Comparison of ENCODE assay signal across 7 mouse cellular contexts in genomic region chr8:85080532-85081215, GRCm38 (mm10). TPM values are rescaled to one million over a fixed set of nuclear protein-coding genes. Genes with fewer than 3 reads are reported as not detected.
A peak's percentile ranks its signal among the peaks of the same experiment; 100 is the strongest.
DNase-seq lines count a peak whose midpoint lies in the region; ATAC-seq and TF ChIP-seq lines count a peak whose summit lies in the region.

Gene Wdr83os (plus strand): TSS chr8:85080740.

- peak; percentile 48; the same call in 1 of the 2 replicates for TF ChIP-seq EP300 in lung, postnatal 0 days (IDR thresholded peaks at IDR 0.05)

- H3K4me2 ChIP-seq in forebrain, embryonic 13.5 days: peak within 1 kb of the TSS; percentile 96
- peak within 1 kb of the TSS; percentile 96 for H3K4me2 ChIP-seq in lung, postnatal 0 days (replicated peaks; ENCODE audit: low read depth, low read length)

- TF ChIP-seq CTCF in brain, embryonic 14.5 days (IDR thresholded peaks at IDR 0.05; ENCODE audit: borderline replicate concordance, extremely low read depth, insufficient read depth, insufficient read length): no peak
- no peak for TF ChIP-seq CTCF in layer of hippocampus, adult 2 months (conservative IDR thresholded peaks at IDR 0.05)
- no peak for TF ChIP-seq CTCF in lung, postnatal 0 days (IDR thresholded peaks at IDR 0.05)

- H3K9me3 ChIP-seq in forebrain, embryonic 13.5 days (replicated peaks): no peaks in the 10 kb centered on the region
- H3K9me3 ChIP-seq in lung, postnatal 0 days (ENCODE audit: low read length): no peaks in the 10 kb centered on the region

- peaks cover 36% of the 10 kb centered on the region for H3K4me1 ChIP-seq in forebrain, embryonic 13.5 days
- peaks cover 4% of the 10 kb centered on the region for H3K4me1 ChIP-seq in lung, postnatal 0 days (ENCODE audit: insufficient read depth, low read depth, low read length)

- TF ChIP-seq POLR2A in brain, embryonic 14.5 days (IDR thresholded peaks at IDR 0.05; ENCODE audit: borderline replicate concordance, extremely low read depth, insufficient read depth, insufficient read length, poor library complexity, severe bottlenecking): no peak

- H3K27me3 ChIP-seq in forebrain, embryonic 13.5 days: no peaks in the 10 kb centered on the region
- H3K27me3 ChIP-seq in lung, postnatal 0 days (replicated peaks; ENCODE audit: insufficient read depth, low read length): no peaks in the 10 kb centered on the region

- peak within 1 kb of the TSS; percentile 95 for H3K4me3 ChIP-seq in forebrain, embryonic 13.5 days
- peak within 1 kb of the TSS; percentile 94 for H3K4me3 ChIP-seq in layer of hippocampus, adult 2 months
- H3K4me3 ChIP-seq in lung, postnatal 0 days (ENCODE audit: low read depth, low read length): peak within 1 kb of the TSS; percentile 75

- WGBS in forebrain, embryonic 13.5 days: under 1% methylated on average over 30 of the region's 30 CpGs
- WGBS in lung, postnatal 0 days: under 1% methylated on average over 30 of the region's 30 CpGs

- H3K36me3 ChIP-seq in forebrain, embryonic 13.5 days (ENCODE audit: poor library complexity, severe bottlenecking): peaks cover 39% of the 10 kb centered on the region
- H3K36me3 ChIP-seq in lung, postnatal 0 days (ENCODE audit: insufficient read depth, low read length): no peaks in the 10 kb centered on the region

- intact Hi-C loops in heart, postnatal 36 days (cut with DNase I): loop anchor here (10.0 kb wide), 2 partner anchors 214 to 324 kb away; partner anchors contain the start of genes Orc6 and Vps35

- peak; percentile 28 for ATAC-seq in forebrain, embryonic 13.5 days
- 0 out of 2 replicates have a peak, but pooled peaks have one; percentile 21 for ATAC-seq in lung, postnatal 0 days

- no peak within 1 kb of the TSS for H3K27ac ChIP-seq in forebrain, embryonic 13.5 days
- peak within 1 kb of the TSS; percentile 95 for H3K27ac ChIP-seq in layer of hippocampus, adult 2 months
- H3K27ac ChIP-seq in lung, postnatal 0 days (ENCODE audit: low read length): peak within 1 kb of the TSS; percentile 79

- DNase-seq in MN1 (ENCODE audit: low spot score): peak; percentile 84
- DNase-seq in brain, embryonic 14.5 days (ENCODE audit: low read depth): peak; percentile 93
- peak; percentile 64 to 76 for DNase-seq in heart, postnatal 36 days
- DNase-seq in layer of hippocampus, adult 2 months (ENCODE audit: low spot score in 2 of 2): peak in 1 of 2 experiments; percentile 57
- DNase-seq in lung, postnatal 0 days (ENCODE audit: low spot score): peak; percentile 75
- peak; percentile 82 for DNase-seq in retina, embryonic 14.5 days (ENCODE audit: low spot score)

- H3K9ac ChIP-seq in forebrain, embryonic 13.5 days: peak within 1 kb of the TSS; percentile 93
- peak within 1 kb of the TSS; percentile 88 for H3K9ac ChIP-seq in lung, postnatal 0 days (replicated peaks; ENCODE audit: low read depth)

RNA-seq across cellular contexts. Expression of gene Wdr83os, which starts in this region (rescaled TPM):
- 124 and 140 TPM in 2 replicates for polyA plus RNA-seq in brain, embryonic 14.5 days (2012; rRNA removed)
- 136 and 137 TPM in 2 replicates for polyA plus RNA-seq in forebrain, embryonic 13.5 days (2015; fragmentation: Nextera tagmentation; extraction: Ambion mirVana)
- total RNA-seq in heart, postnatal 36 days (2021): 10 to 100 TPM; 37.4 to 42.2 TPM
- total RNA-seq in layer of hippocampus, adult 2 months (2021): 10 to 100 TPM; 60.8 to 66.3 TPM
- polyA plus RNA-seq in lung, postnatal 0 days (2015; fragmentation: Nextera tagmentation; extraction: Ambion mirVana): 88.9 and 95.6 TPM in 2 replicates
